Mouse (Mus musculus): ENCODE results near the gene Car8.
"Not testable (repeated sequence)": the region's sequence is repeated elsewhere in the genome, so short reads cannot be mapped to it uniquely, and the experiment has no call there.

Gene Car8

DNA sequence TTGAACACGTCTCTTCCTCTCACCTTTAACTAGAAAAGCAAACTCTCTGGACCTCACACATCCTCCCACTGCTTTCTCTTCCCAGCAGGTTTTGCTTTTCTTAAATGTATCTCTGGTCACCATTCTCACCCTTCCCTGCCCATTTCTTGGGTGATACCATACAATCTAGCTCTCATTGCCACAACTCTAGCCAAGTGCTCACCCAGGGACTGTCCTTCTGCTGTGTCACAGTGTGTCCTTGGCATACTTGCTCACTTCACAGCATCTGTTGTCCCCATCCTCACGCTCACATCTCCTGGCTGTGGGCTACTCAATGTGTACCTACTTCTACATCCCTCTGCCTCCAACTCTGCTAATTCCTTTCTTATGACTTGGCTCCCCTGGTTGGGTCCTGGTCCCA lies 37.2 kb downstream of the Car8 start:
- DNase-seq = no peak

DNA sequence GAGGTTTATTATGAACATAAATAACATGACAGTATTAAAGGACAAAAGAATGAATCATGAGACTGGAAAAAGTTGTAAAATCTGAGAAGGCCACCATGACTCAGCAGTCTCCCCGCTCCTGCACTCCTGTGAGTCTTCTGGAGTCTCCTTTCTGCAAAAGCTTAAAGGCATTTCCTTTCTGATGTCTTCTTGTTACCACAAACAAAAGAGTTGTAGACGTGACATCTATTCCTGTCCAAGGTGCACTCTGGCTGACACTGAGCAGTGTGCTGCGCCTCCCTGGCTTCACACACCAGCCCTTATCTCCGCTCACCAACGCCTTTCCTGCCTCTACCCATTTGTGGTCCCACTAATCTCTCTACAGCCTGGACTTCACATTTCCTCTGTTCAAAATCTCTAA lies 38.8 kb downstream of the Car8 start:
- no peak for DNase-seq

GRCm38 (mm10) chr4:8198033-8198432 lies 40.8 kb downstream of the Car8 start:
- DNase-seq = no peak

- no peak for DNase-seq
Measured at GRCm38 (mm10) chr4:8190441-8190840, 48.4 kb downstream of the Car8 start.

- no peak for DNase-seq
Measured at GRCm38 (mm10) chr4:8186921-8187687, 51.7 kb downstream of the Car8 start.

DNA sequence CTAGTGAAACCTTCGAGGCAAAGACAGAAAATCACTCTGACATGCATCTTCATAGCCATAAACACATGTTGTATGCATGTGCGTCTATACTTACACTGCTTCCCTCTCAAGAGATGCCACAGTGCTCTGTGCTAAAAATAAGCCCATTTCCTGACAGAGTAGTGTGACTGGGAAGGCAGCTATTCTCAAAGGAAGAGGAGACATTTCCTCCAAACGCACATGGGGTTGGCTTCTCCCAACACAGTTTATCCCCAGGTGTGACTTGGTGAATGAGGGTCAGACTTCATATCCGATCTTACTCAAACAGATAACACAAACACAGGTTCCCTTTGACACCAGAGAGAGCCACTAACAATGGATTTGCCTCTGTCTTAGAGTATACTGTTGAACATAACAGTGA lies 58.3 kb downstream of the Car8 start:
- no peak for DNase-seq

- DNase-seq = no peak
Measured at GRCm38 (mm10) chr4:8154589-8155198, 84.1 kb downstream of the Car8 start.

DNA sequence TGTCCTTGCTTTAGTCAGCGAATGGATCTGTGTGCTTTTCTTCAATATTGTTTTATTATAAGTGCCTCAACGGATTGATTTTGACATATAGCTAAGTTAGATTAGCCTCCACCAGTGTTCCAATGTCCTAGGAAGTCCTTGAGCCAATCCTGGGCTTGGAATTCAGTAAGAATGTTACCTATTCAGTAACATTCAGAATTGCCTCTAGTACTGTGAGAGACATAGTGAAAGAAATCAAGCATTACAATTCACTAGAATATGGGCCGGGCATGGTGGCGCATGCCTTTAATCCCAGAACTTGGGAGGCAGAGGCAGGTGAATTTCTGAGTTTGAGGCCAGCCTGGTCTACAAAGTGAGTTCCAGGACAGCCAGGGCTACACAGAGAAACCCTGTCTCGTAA lies 84.9 kb downstream of the Car8 start:
- not testable (repeated sequence) for DNase-seq

DNA sequence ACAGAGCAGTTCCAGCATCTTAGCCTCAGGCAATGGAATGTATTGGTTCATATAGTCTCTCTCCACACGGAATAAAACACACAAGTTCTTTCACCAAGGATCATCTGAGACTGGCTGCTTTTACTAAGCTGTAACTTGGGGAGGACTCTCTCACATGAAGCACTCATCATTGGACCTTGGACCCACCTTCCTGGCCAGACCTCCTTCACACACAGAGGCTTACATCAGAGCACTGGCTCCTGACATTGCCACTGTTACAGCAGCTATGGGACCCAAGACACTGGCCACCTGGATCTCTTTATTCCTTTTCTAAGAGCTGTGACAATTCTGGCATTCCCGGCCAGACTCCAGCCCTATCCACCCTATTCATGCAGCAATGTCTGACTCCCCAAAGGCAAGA lies 101.4 kb downstream of the Car8 start:
- DNase-seq = no peak

- DNase-seq = no peak
Measured at GRCm38 (mm10) chr4:8132024-8132423, 106.8 kb downstream of the Car8 start.

DNA sequence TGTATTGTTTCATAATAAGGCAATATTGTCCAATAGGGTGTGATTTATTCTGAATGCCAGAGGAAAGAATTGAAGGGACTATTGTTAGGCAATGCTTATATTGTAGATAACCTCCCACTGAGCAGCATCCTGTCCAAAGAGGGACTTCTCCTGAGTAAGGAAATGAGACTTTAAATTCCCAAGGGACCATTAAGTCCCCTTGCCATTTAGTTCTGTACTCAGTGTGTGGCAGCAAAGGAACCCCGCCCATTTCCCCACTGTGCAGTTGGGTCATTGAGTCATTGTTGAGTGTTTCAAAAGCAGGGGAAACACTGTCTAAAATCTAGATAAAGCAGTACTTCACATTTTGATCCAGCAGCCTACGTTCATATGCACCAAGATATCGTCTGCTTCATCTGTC lies 125.3 kb downstream of the Car8 start:
- no peak for DNase-seq

DNA sequence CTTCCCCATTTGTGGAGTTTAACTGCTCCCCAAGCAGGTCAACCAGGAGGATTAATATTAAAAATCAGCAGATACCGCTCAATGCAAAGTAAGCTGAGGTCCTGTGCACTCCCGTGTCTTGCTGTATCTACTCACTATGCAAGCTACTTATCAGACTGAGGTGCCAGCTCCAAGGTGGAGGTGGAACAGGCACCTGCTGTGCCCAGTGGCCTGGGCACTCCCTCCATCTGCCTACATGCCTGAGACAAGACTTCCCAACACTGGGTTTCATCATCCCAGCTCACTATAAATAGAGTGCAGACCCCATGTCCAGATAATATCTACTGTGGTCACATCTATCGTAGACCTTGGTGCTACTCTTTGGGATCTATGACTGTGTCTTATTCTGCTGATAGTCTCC lies 127.0 kb downstream of the Car8 start:
- no peak for DNase-seq

DNA sequence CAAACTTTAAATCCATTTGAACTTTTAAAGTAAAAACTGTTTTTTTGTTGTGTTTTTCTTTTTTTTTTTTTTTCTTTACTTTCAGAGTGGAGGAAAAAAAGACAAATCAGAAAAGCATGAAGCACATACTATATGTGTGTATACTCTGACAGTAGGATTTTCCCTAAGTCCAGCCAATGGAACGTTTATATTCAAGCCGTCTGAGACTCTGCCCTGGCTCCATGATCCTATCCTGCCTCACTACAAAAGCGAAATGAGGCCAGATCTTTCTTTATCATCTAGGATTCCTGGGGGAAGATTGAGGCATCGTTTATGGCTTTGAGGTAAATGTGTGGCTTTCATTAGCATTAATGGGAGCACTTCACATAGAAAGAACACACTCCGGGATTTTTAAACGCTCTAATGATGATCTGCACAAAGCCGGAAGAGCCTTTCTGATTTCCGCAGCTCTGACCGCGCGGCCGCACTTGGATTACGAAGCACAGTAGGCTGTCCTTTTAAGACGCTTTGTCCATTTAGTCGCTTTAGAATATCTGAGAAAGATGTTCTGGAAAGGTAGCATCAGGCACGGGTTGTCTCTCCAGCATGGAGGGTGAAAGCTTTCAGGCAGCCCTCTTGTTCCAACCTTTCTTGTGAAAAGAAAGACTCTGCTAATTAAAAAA lies 128.8 kb downstream of the Car8 start:
- no peak for DNase-seq

DNA sequence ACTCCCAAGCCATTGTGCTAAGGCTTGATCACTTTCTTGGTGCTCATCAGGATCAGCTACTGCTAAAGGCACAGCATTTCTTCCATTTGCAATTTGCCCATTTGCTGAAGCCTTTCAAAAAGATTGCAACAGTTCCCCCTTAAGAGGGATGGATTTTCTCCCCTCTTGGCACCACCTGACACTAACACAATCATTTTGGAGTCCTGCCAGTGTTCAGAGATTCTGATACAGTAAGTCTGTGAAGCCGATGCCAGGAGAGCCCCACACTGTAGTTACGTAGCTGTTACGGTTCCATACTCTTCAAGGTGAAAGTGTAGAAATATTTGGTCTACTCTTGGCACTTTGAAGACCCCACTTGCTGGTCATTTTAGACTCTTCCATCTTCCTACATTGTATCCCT lies 137.4 kb downstream of the Car8 start:
- DNase-seq = no peak

GRCm38 (mm10) chr4:8098084-8098483 lies 140.8 kb downstream of the Car8 start:
- DNase-seq = no peak

- DNase-seq = no peak
Measured at GRCm38 (mm10) chr4:8097683-8098082, 141.2 kb downstream of the Car8 start.

GRCm38 (mm10) chr4:8093566-8093965 lies 145.3 kb downstream of the Car8 start:
- DNase-seq = not testable (repeated sequence)
